Mouse (Mus musculus): ENCODE results near the gene Chrne.
"Not testable (repeated sequence)": the region's sequence is repeated elsewhere in the genome, so short reads cannot be mapped to it uniquely, and the experiment has no call there.

The Chrne gene

DNA sequence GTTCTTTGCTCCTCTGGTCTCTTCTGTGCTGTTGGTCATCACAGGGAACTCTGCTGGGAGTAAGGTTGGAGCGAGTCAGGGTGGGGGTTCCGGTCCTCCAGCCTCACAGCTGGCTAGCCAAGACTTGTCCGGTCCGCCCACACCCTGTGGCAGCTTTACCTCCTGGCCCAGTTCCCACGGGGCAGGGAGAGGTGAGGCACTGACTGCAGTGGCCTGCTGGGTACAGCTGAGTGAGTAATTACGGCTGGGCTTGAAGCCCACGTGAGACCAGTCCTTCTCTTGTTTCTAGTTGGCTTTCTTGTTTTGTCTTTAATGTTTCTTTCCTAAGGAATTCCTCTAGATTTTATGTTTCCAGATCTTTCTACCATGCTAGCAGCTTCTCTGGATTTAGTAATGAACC, 33.6 kb downstream of the Chrne start:
- peak; percentile 87 for DNase-seq (ENCODE audit: low read depth)

DNA sequence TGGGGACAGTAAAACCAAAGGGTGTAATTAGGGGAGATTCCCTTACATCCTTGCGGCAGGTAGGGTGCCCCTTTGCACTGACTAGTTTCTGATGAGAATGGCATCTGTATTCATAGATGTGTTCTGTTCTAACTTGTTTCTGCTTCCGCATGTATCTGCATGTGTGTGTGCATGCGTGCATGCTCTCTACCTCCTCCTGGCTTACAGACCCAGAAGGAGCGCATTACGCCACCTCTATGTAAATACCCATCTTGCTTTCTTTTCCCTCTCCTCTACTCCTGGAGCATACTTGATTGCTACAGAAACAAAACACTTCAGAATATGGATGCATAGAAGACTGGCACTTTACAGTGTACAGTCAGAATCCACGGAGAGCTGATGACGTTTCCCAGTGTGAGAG, 35.2 kb downstream of the Chrne start:
- no peak for DNase-seq (ENCODE audit: low read depth)

DNA sequence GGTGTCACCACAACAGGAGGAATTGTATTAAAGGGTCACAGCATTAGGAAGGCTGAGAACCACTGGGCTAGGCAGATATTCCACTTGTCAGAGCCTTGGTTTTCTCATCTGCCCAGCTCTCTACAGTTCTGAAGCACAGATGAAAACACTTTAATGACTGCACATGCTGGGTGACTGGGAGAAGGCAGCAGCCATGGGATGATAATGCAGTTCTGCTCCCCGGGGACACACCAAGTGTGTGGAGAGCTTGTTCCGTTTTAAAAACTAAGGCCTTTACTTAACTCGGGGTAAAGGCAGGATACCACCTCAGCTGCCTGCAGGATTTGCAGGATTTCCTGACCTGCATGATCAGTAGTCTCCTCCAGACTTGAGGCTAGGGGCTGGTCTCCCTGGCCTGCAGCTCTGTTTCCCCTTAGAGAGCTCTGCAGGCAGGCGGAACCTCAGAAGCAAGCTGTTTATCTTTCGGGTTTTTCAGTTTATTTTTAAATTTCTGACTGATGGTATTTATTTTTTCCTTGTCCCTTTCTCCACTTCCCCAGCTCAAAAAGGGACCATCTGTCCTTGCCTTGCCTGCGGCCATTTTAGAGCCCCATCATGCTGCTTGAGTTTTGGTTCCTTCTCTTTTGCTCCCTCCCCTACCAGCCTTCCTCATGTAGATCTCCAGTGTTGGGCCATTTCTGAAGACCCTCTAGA, 35.8 kb downstream of the Chrne start:
- DNase-seq (ENCODE audit: low read depth) = no peak

DNA sequence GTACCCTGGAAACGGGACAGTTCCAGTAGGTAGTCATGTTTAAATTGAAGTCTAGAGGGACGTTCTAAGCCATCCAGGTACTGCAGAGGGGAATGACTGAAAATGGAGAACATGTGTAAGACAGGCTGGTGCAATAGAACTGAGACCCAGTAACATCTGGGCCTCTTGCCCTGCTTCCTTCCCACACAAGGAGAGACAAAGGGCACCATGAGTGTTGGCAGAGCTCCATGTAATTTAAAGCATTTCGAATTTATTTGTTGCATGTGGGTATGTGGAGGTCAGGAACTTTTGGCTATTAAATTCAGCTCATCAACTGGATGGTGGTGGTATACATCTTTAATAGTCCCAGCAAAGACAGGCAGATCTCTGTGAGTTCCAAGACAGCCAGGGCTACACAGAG, 36.8 kb downstream of the Chrne start:
- DNase-seq (ENCODE audit: low read depth) = peak; percentile 57

DNA sequence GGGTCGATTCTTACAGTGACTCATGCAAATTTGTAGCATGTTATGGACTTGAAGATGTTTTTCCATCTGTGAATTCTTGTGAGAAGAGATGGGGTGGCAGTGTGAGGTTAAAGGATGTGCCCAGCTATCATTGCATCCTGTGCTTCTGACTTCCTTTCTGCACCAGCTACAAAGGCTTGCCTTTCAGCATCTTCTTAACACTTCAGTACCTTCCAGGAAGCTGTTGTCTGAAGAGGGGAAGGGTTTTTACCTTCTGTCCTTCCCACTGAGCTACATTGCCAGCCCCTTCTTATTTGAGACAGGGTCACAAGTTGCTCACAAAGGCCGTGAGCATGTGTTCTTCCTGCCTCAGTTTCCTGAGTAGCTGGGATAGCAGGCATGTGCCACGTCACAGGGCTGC, 38.1 kb downstream of the Chrne start:
- no peak for DNase-seq (ENCODE audit: low read depth)

GRCm38 (mm10) chr11:70580358-70580720, 38.7 kb downstream of the Chrne start:
- peak; percentile 39 for DNase-seq (ENCODE audit: low read depth)

DNA sequence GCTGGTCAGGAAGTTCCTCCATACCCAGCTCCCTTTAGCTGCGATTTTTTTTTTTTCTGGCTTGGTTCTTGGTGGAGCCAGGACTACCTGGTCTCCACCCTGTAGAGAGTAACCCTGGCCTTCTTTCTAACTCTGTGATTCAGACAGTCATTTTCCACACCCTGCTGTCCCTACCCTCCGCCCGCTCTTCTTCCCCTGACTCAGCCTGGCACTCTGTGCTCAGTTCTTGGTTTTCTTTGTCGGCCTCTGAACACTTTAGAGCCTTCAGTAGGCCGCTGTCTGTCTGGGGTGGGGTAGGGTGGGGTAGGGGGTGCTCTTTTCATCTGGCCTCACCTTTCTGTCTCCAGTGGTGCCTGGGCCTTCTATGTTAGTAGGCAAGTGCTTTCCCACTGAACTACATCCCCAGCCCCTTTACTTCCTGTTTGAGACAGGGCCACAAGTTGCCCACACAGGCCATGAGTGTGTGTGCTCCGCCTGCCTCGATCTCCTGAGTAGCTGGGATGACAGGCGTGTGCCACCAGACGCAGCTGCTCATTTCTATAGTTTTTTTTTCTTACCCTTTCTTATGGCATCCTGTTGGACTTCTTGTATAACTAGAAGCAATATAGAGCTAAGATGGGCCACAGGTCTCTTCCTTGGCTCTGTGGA, 39.2 kb downstream of the Chrne start:
- DNase-seq (ENCODE audit: low read depth) = no peak

DNA sequence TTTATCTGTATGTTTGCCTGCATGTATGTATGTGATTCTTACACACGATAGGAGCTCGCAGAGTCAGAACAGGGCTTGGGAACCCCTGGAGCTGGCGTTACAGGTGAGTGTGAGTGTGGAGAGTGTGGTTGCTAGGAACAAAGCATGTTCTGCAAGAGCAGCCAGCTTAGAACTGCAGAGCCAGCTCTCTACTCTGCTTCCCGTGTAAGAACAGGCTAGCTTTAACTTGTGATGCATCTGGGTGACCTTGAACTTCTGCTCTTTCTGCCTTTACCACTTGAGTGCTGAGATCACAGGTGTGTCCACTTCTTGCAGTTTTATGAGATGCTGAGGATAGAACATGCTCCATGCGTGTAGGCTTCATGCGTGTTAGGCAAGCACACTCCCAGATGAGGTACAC, 40.1 kb downstream of the Chrne start:
- DNase-seq (ENCODE audit: low read depth) = no peak

- peak; percentile 67 for DNase-seq (ENCODE audit: low read depth)
Measured at GRCm38 (mm10) chr11:70577201-70577600, 41.8 kb downstream of the Chrne start.

DNA sequence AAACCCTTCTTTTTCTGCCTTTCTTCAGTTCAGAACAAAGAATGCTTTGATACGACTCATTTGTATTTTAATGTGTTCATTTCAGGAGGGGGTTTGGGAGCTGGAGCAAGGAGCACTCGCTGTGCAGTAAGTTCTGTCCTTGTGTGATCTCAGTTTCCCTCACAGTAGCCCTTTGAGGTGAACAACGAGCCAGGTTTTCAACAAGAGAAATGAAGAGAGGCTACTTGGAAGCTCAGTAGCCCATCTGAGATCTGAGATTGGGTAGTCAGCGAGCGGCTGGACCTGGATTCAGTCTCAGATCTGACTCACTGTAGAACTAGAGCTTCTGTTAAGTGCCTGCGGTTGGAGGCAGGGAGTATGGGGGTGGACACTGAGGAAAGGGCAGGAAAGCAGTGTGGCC, 45.1 kb downstream of the Chrne start:
- peak; percentile 77 for DNase-seq (ENCODE audit: low read depth)

DNA sequence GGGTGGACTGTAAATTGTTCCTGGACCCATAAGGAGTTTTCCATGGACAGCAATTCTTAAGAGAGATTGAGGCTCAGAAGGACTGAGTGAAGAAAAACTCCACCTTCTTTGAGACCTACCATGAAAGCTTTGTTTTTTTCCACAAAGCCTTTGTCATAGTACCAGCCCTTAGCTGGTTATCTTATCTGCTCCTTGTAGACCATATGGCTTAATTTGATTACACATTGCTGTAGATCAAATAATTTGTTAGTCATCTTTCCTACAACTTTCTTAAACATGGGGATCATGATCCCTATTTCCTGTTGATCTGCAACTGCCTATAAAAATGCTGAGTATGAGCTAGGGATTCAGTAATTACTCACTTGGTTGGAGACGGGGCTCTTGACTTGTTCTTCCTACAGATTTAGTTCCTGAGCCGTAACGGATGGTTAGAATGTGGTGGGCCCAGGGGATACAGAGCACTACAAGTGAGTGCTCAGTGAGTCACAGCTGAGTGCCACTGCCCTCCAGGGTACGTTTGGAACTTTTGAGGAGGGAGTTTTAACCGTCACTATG, 46.6 kb downstream of the Chrne start:
- DNase-seq (ENCODE audit: low read depth) = no peak

- no peak for DNase-seq (ENCODE audit: low read depth)
Measured at GRCm38 (mm10) chr11:70571641-70572040, 47.4 kb downstream of the Chrne start.

- not testable (repeated sequence) for DNase-seq (ENCODE audit: low read depth)
Measured at GRCm38 (mm10) chr11:70570614-70571013, 48.4 kb downstream of the Chrne start.

GRCm38 (mm10) chr11:70566586-70566985, 52.4 kb downstream of the Chrne start:
- DNase-seq (ENCODE audit: low read depth) = no peak

All from NIH3T3 (cell line).